Mouse (Mus musculus): ENCODE results near the gene Baz2a. TPM values are rescaled to one million over a fixed set of nuclear protein-coding genes. Genes with fewer than 3 reads are reported as not detected.
A peak's percentile ranks its signal among the peaks of the same experiment; 100 is the strongest.
"Not testable (repeated sequence)": the region's sequence is repeated elsewhere in the genome, so short reads cannot be mapped to it uniquely, and the experiment has no call there.

Baz2a gene
- polyA plus RNA-seq, 1 experiment from 2014 or later = 14.0 TPM

GRCm38 (mm10) chr10:128059207-128059981 lies 32.0 kb upstream of the Baz2a start:
- WGBS = under 1% methylated on average over 58 of the region's 62 CpGs
- Histone ChIP-seq H3K27me3 (no peaks in the 10 kb centered on the region), H3K9ac (peak overlapping the region; percentile 90), H3K27ac (peak overlapping the region; percentile 98), H3K36me3 (replicated peaks) (peaks cover 16% of the 10 kb centered on the region), H3K4me2 (peak overlapping the region; percentile 76), H3K4me3 (replicated peaks) (peak overlapping the region; percentile 91), H3K9me3 (no peaks in the 10 kb centered on the region), H3K4me1 (peaks cover 27% of the 10 kb centered on the region)
- ATAC-seq (ENCODE audit: low FRiP score) = peak; percentile 40; the same call in 1 of the 2 replicates

- Histone ChIP-seq H3K4me1 (peaks cover 27% of the 10 kb centered on the region), H3K9ac (peak overlapping the region; percentile 90; the same call in 1 of the 2 replicates), H3K27ac (no peak overlapping the region), H3K4me3 (replicated peaks) (peak overlapping the region; percentile 91), H3K36me3 (replicated peaks) (peaks cover 16% of the 10 kb centered on the region), H3K27me3 (no peaks in the 10 kb centered on the region), H3K9me3 (no peaks in the 10 kb centered on the region), H3K4me2 (peak overlapping the region; percentile 76)
- ATAC-seq (ENCODE audit: low FRiP score) = no peak
- WGBS = 93% methylated on average over 5 of the region's 5 CpGs
Observed at GRCm38 (mm10) chr10:128061109-128061508, 30.3 kb upstream of the Baz2a start.

DNA sequence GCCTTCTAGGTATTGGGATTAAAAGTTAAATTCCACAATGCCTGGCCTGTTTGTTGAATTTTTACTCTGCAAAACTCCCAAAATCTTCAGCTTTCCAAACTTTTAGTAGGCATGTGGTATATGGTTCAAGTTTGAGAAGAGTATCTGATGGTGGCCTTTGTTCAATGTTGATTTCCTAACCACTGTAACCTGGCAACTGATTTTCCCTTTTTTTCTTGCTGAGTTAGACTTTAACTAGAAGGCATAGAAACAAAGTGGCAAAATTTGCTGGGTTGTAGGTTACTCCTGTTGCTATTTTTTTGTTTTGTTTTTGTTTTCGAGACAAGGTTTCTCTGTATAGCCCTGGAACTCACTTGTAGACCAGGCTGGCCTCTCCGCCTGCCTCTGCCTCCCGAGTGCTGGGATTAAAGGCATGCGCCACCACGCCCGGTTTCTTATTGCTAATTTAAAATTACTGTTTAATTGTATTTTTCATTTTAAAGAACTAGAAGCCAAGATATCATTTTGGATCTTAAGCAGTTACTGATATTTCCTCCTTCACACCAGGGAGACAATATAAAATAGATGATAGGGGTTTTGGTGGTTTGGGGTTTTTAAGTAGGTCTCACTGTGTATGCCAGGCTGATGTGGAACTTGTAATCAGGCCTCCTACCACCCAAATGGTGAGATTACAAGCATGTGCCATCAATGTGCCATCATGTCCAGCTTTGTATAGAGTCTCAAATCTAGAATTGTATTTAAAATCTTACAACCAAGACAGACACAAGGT lies 29.0 kb upstream of the Baz2a start:
- Histone ChIP-seq H3K27ac (no peak overlapping the region), H3K4me2 (no peak overlapping the region), H3K27me3 (no peaks in the 10 kb centered on the region), H3K4me3 (replicated peaks) (no peak overlapping the region), H3K9me3 (no peaks in the 10 kb centered on the region), H3K4me1 (peaks cover 27% of the 10 kb centered on the region), H3K9ac (no peak overlapping the region), H3K36me3 (replicated peaks) (peaks cover 16% of the 10 kb centered on the region)
- ATAC-seq (ENCODE audit: low FRiP score) = no peak
- 96% methylated on average over 6 of the region's 6 CpGs for WGBS

GRCm38 (mm10) chr10:128066072-128066471 lies 25.3 kb upstream of the Baz2a start:
- Histone ChIP-seq H3K9me3 (0 out of 2 replicates have a peak, but pooled peaks cover 3% of the 10 kb centered on the region), H3K4me2 (no peak overlapping the region), H3K9ac (no peak overlapping the region), H3K27me3 (no peaks in the 10 kb centered on the region), H3K4me1 (peaks cover 7% of the 10 kb centered on the region; the same call in 1 of the 2 replicates), H3K4me3 (replicated peaks) (no peak overlapping the region), H3K36me3 (replicated peaks) (peaks cover 39% of the 10 kb centered on the region), H3K27ac (no peak overlapping the region)
- no peak for ATAC-seq (ENCODE audit: low FRiP score)
- 91% methylated on average over 5 of the region's 5 CpGs for WGBS

GRCm38 (mm10) chr10:128069201-128069600 lies 22.2 kb upstream of the Baz2a start:
- Histone ChIP-seq H3K9ac (no peak overlapping the region), H3K36me3 (replicated peaks) (peaks cover 55% of the 10 kb centered on the region), H3K4me1 (no peaks in the 10 kb centered on the region), H3K9me3 (0 out of 2 replicates have a peak, but pooled peaks cover 3% of the 10 kb centered on the region), H3K4me2 (no peak overlapping the region), H3K4me3 (replicated peaks) (no peak overlapping the region), H3K27ac (no peak overlapping the region), H3K27me3 (no peaks in the 10 kb centered on the region)
- WGBS = 92% methylated on average over 4 of the region's 4 CpGs
- ATAC-seq (ENCODE audit: low FRiP score) = no peak

- H3K4me2 ChIP-seq; H3K9me3 ChIP-seq; H3K9ac ChIP-seq; H3K27me3 ChIP-seq; H3K27ac ChIP-seq; ATAC-seq (ENCODE audit: low FRiP score); H3K4me3 ChIP-seq (replicated peaks); H3K4me1 ChIP-seq: not testable (repeated sequence)
- WGBS = 94% methylated on average over 2 of the region's 2 CpGs
- peaks cover 62% of the 10 kb centered on the region for H3K36me3 ChIP-seq (replicated peaks)
Observed at GRCm38 (mm10) chr10:128070432-128070831, 20.9 kb upstream of the Baz2a start.

- not testable (repeated sequence) for H3K9ac ChIP-seq; H3K4me3 ChIP-seq (replicated peaks); H3K27ac ChIP-seq; H3K4me1 ChIP-seq; ATAC-seq (ENCODE audit: low FRiP score); H3K9me3 ChIP-seq; H3K4me2 ChIP-seq; H3K27me3 ChIP-seq
- peaks cover 38% of the 10 kb centered on the region for H3K36me3 ChIP-seq (replicated peaks)
- WGBS = 86% methylated on average over 5 of the region's 5 CpGs
Observed at GRCm38 (mm10) chr10:128078269-128078668, 13.1 kb upstream of the Baz2a start.

DNA sequence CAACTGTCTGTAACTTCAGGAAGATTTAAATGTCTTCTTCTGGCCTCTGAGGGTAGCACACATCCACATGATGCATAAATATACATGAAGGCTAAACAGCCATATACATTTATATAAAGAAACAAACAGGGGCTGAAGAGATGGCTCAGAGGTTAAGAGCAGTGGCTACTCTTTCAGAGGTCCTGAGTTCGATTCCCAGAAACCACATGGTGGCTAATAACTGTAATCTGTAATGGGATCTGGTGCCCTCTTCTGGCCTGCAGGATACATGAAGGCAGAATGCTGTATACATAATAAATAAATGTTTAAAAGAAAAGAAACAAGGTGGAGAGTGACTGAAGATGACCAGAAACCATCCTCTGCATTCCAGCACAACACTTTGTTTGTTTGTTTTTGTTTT lies 10.9 kb upstream of the Baz2a start:
- Histone ChIP-seq H3K27me3 (no peaks in the 10 kb centered on the region), H3K4me3 (replicated peaks) (no peak overlapping the region), H3K9ac (no peak overlapping the region), H3K9me3 (no peaks in the 10 kb centered on the region), H3K36me3 (replicated peaks) (peaks cover 32% of the 10 kb centered on the region), H3K4me2 (no peak overlapping the region), H3K4me1 (peaks cover 18% of the 10 kb centered on the region), H3K27ac (no peak overlapping the region)
- ATAC-seq (ENCODE audit: low FRiP score) = no peak
- WGBS = 81% methylated on average over 1 of the region's 1 CpGs

- Histone ChIP-seq H3K4me3 (replicated peaks) (peak overlapping the region; percentile 93), H3K4me1 (peaks cover 18% of the 10 kb centered on the region), H3K36me3 (replicated peaks) (peaks cover 41% of the 10 kb centered on the region), H3K27ac (no peak overlapping the region), H3K27me3 (no peaks in the 10 kb centered on the region), H3K9me3 (no peaks in the 10 kb centered on the region), H3K4me2 (peak overlapping the region; percentile 60), H3K9ac (no peak overlapping the region)
- 68% methylated on average over 6 of the region's 6 CpGs for WGBS
- ATAC-seq (ENCODE audit: low FRiP score) = no peak
Observed at GRCm38 (mm10) chr10:128081807-128082476, 9.4 kb upstream of the Baz2a start.

- ATAC-seq (ENCODE audit: low FRiP score) = no peak
Observed at GRCm38 (mm10) chr10:128082477-128082808, 8.9 kb upstream of the Baz2a start.

GRCm38 (mm10) chr10:128082880-128083421 lies 8.4 kb upstream of the Baz2a start, which contains the start of gene Atp5b:
Atp5b (plus strand) TSS chr10:128083273.
- Histone ChIP-seq H3K27ac (peak within 1 kb of the TSS; percentile 88), H3K9me3 (no peaks in the 10 kb centered on the region), H3K9ac (peak within 1 kb of the TSS; percentile 98), H3K36me3 (replicated peaks) (peaks cover 40% of the 10 kb centered on the region), H3K27me3 (no peaks in the 10 kb centered on the region), H3K4me3 (replicated peaks) (peak within 1 kb of the TSS; percentile 93), H3K4me2 (peak within 1 kb of the TSS; percentile 95), H3K4me1 (peaks cover 18% of the 10 kb centered on the region)
- under 1% methylated on average over 34 of the region's 34 CpGs for WGBS
- peak; percentile 99 for ATAC-seq (ENCODE audit: low FRiP score)

More at GRCm38 (mm10) chr10:128082477-128082808, 8.9 kb upstream of the Baz2a start:
- Histone ChIP-seq H3K9me3 (no peaks in the 10 kb centered on the region), H3K27me3 (no peaks in the 10 kb centered on the region), H3K4me2 (peak overlapping the region; percentile 60), H3K36me3 (replicated peaks) (peaks cover 40% of the 10 kb centered on the region), H3K27ac (no peak overlapping the region; the same call in 1 of the 2 replicates), H3K4me3 (replicated peaks) (peak overlapping the region; percentile 93), H3K9ac (peak overlapping the region; percentile 68), H3K4me1 (peaks cover 18% of the 10 kb centered on the region)
- WGBS = 19% methylated on average over 9 of the region's 9 CpGs

DNA sequence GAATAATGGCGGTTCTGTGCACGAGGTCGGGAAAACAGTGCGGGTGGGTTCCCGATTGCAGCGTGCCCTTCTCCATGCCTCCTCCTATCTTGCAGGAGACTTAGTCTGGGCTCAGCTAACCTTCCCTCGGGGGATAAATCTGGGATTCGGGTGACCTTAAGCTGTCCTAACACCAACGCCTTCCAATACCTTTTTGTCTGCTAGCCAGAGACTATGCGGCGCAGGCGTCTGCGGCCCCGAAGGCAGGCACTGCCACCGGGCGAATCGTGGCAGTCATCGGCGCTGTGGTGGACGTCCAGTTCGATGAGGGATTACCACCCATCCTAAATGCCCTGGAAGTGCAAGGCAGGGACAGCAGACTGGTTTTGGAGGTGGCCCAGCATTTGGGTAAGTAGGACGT lies 7.7 kb upstream of the Baz2a start:
- Histone ChIP-seq H3K36me3 (replicated peaks) (peaks cover 42% of the 10 kb centered on the region), H3K9me3 (no peaks in the 10 kb centered on the region), H3K4me3 (replicated peaks) (peak overlapping the region; percentile 93), H3K27ac (peak overlapping the region; percentile 88), H3K4me2 (peak overlapping the region; percentile 95), H3K4me1 (peaks cover 18% of the 10 kb centered on the region), H3K9ac (peak overlapping the region; percentile 98), H3K27me3 (no peaks in the 10 kb centered on the region)
- 0 out of 2 replicates have a peak, but pooled peaks have one; percentile 3 for ATAC-seq (ENCODE audit: low FRiP score)
- WGBS = under 1% methylated on average over 22 of the region's 22 CpGs

All from forebrain, embryonic 12.5 days (tissue).